Mouse (Mus musculus) heart, adult 8-10 months (tissue): ENCODE measurements around the gene Rnf31. TPM values are rescaled to one million over a fixed set of nuclear protein-coding genes. Genes with fewer than 3 reads are reported as not detected.

Experiments used
- DNase-seq: peaks from one replicate; pipeline ENCODE4 v3.0.0; 2022; ENCODE audit warnings: low spot score
- total RNA-seq, 4 experiments: library from RNA; stranded (reverse); gene quantifications; 2 replicates each; pipeline ENCODE4 v1.2.4; 2022

Rnf31 gene
- total RNA-seq, 4 experiments from 2014 or later: 23.9 to 29.1 (median 26.9) TPM

- peak; percentile 95 for DNase-seq
These were observed 12.4 kb downstream of the Rnf31 start for GRCm38 (mm10) chr14:55603633-55604576.

- no peak for DNase-seq
These were observed 13.3 kb downstream of the Rnf31 start for GRCm38 (mm10) chr14:55604823-55605222.

- DNase-seq: no peak
These were observed 14.4 kb downstream of the Rnf31 start for GRCm38 (mm10) chr14:55605743-55606459.

GRCm38 (mm10) chr14:55608339-55608738 lies 16.8 kb downstream of the Rnf31 start:
- no peak for DNase-seq

GRCm38 (mm10) chr14:55613346-55613745 lies 21.8 kb downstream of the Rnf31 start:
- no peak for DNase-seq

- no peak for DNase-seq
These were observed 23.2 kb downstream of the Rnf31 start for GRCm38 (mm10) chr14:55614565-55615178.

- DNase-seq: no peak
These were observed 24.4 kb downstream of the Rnf31 start for GRCm38 (mm10) chr14:55615876-55616275.

- DNase-seq: no peak
These were observed 25.3 kb downstream of the Rnf31 start for GRCm38 (mm10) chr14:55616844-55617243.

- DNase-seq: no peak
These were observed 26.3 kb downstream of the Rnf31 start, which contains the start of gene Rec8 for GRCm38 (mm10) chr14:55617822-55618221. Rec8 (plus strand) TSS chr14:55618037.

- no peak for DNase-seq
These were observed 27.1 kb downstream of the Rnf31 start for GRCm38 (mm10) chr14:55618486-55619195.

GRCm38 (mm10) chr14:55628077-55628827 lies 36.7 kb downstream of the Rnf31 start:
- DNase-seq: no peak

GRCm38 (mm10) chr14:55629312-55629711 lies 37.8 kb downstream of the Rnf31 start:
- DNase-seq: peak; percentile 45

GRCm38 (mm10) chr14:55634874-55635522 lies 43.5 kb downstream of the Rnf31 start:
- no peak for DNase-seq

GRCm38 (mm10) chr14:55635523-55636007 lies 44.1 kb downstream of the Rnf31 start, which contains the start of gene Ipo4:
Ipo4 (minus strand) TSS chr14:55635957.
- peak; percentile 93 for DNase-seq

GRCm38 (mm10) chr14:55637795-55638194 lies 46.3 kb downstream of the Rnf31 start, which contains the start of gene Gm49378:
Gm49378 (minus strand) TSS chr14:55637895.
- DNase-seq: no peak

GRCm38 (mm10) chr14:55640816-55641215 lies 49.3 kb downstream of the Rnf31 start:
- DNase-seq: no peak

- DNase-seq: no peak
These were observed 49.8 kb downstream of the Rnf31 start for GRCm38 (mm10) chr14:55641291-55641690.

GRCm38 (mm10) chr14:55642679-55643059 lies 51.2 kb downstream of the Rnf31 start:
- DNase-seq: no peak

GRCm38 (mm10) chr14:55643060-55643907 lies 51.8 kb downstream of the Rnf31 start, which contains the start of gene Tm9sf1:
Tm9sf1 (minus strand) TSS chr14:55643806.
- peak; percentile 86 for DNase-seq
